Mouse (Mus musculus) left cerebral cortex, adult 8-10 months (tissue): Measurements from ENCODE around the gene Acpp. TPM values are rescaled to one million over a fixed set of nuclear protein-coding genes. Genes with fewer than 3 reads are reported as not detected.
A peak's percentile ranks its signal among the peaks of the same experiment; 100 is the strongest.
"Not testable (repeated sequence)": the region's sequence is repeated elsewhere in the genome, so short reads cannot be mapped to it uniquely, and the experiment has no call there.

ENCODE experiments used
- DNase-seq, 2 experiments: peaks; one replicate each; pipeline ENCODE4 v3.0.0; 2022; ENCODE audit warnings: low spot score in 2 of 2
- total RNA-seq, 4 experiments: library from RNA; stranded (reverse); gene quantifications; 2 replicates each; pipeline ENCODE4 v1.2.4; 2022

The Acpp gene
- total RNA-seq: under 1 TPM in 2 of 4 experiments, not detected in 2; 0.34 to 0.81 TPM

GRCm38 (mm10) chr9:104337183-104337931 lies at the start of gene Acpp:
Gene Acpp, minus strand, starts transcription at chr9:104337748.
- no peak for DNase-seq

GRCm38 (mm10) chr9:104382571-104383170 lies 45.1 kb upstream of the Acpp start:
- DNase-seq: peak in 1 of 2 experiments; percentile 50

GRCm38 (mm10) chr9:104379532-104380162 lies 42.1 kb upstream of the Acpp start:
- no peak for DNase-seq

GRCm38 (mm10) chr9:104375573-104375972 lies 38.0 kb upstream of the Acpp start:
- no peak for DNase-seq

- peak; percentile 21 to 36 for DNase-seq
Measured at GRCm38 (mm10) chr9:104373253-104373652, 35.7 kb upstream of the Acpp start.

GRCm38 (mm10) chr9:104366983-104367382 lies 29.4 kb upstream of the Acpp start:
- DNase-seq: no peak

GRCm38 (mm10) chr9:104361951-104362350 lies 24.4 kb upstream of the Acpp start:
- not testable (repeated sequence) for DNase-seq

- no peak for DNase-seq
Measured at GRCm38 (mm10) chr9:104361073-104361891, 23.7 kb upstream of the Acpp start.

- no peak for DNase-seq
Measured at GRCm38 (mm10) chr9:104360389-104360788, 22.8 kb upstream of the Acpp start.

- DNase-seq: no peak
Measured at GRCm38 (mm10) chr9:104355521-104356270, 18.1 kb upstream of the Acpp start.

- peak in 1 of 2 experiments; percentile 58 for DNase-seq
Measured at GRCm38 (mm10) chr9:104344136-104344535, 6.6 kb upstream of the Acpp start.

GRCm38 (mm10) chr9:104339483-104339882 lies 1.9 kb upstream of the Acpp start:
- DNase-seq: no peak

GRCm38 (mm10) chr9:104338489-104339427 lies 1.2 kb upstream of the Acpp start:
- DNase-seq: no peak

GRCm38 (mm10) chr9:104331301-104331700 lies 6.2 kb downstream of the Acpp start:
- DNase-seq: no peak

- DNase-seq: no peak
Measured at GRCm38 (mm10) chr9:104328655-104329054, 8.9 kb downstream of the Acpp start.

- no peak for DNase-seq
Measured at GRCm38 (mm10) chr9:104321519-104321918, 16.0 kb downstream of the Acpp start.

GRCm38 (mm10) chr9:104316351-104316750 lies 21.2 kb downstream of the Acpp start:
- DNase-seq: no peak

GRCm38 (mm10) chr9:104315499-104315898 lies 22.0 kb downstream of the Acpp start:
- peak; percentile 4 to 9 for DNase-seq

- peak; percentile 24 to 81 for DNase-seq
Measured at GRCm38 (mm10) chr9:104306734-104307133, 30.8 kb downstream of the Acpp start.
